Mouse (Mus musculus) E14TG2a.4 (cell line): Measurements from ENCODE around the gene Sec22b.

Experiments
- CTCF ChIP-seq: conservative IDR thresholded peaks from 2 replicates; pipeline ENCODE4 v1.5.1; 2014; ENCODE audit warnings: low read length
- NANOG ChIP-seq: IDR thresholded peaks from 2 replicates; pipeline ENCODE4 v1.6.1; 2014; ENCODE audit warnings: borderline replicate concordance, low read length, mixed read lengths

DNA sequence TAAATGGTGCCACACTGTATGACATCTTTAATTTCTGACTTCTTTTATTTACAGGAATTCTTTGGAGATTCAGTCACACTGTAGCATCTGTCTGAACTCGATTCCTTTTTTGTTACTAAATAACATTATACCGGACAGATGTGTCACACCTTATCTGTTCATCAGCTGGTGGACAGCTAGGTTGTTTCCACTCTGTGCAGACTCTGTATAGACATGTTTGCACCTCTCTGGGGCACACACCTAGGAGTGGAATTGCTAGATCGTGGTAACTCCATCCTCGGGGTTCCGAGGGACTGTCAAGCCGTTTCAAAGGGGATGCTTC lies 36.9 kb downstream of the Sec22b start:
- TF ChIP-seq CTCF (no peak), NANOG (no peak)
